Mouse (Mus musculus) cerebellum, adult 2 months (tissue): ENCODE results near the gene Ufd1.

ENCODE experiments used
- CTCF ChIP-seq: fragments of 200-500 bp; IDR thresholded peaks from 2 replicates; pipeline ENCODE4 v1.5.1; 2011; ENCODE audit warnings: low read depth, mild to moderate bottlenecking, control low read depth, low read length, moderate library complexity, borderline replicate concordance; ENCODE audit not compliant: insufficient read depth
- POLR2A ChIP-seq: fragments of 200-500 bp; IDR thresholded peaks from 2 replicates; pipeline ENCODE4 v1.6.1; 2011; ENCODE audit warnings: low read length, control low read depth, borderline replicate concordance; ENCODE audit not compliant: insufficient read depth

DNA sequence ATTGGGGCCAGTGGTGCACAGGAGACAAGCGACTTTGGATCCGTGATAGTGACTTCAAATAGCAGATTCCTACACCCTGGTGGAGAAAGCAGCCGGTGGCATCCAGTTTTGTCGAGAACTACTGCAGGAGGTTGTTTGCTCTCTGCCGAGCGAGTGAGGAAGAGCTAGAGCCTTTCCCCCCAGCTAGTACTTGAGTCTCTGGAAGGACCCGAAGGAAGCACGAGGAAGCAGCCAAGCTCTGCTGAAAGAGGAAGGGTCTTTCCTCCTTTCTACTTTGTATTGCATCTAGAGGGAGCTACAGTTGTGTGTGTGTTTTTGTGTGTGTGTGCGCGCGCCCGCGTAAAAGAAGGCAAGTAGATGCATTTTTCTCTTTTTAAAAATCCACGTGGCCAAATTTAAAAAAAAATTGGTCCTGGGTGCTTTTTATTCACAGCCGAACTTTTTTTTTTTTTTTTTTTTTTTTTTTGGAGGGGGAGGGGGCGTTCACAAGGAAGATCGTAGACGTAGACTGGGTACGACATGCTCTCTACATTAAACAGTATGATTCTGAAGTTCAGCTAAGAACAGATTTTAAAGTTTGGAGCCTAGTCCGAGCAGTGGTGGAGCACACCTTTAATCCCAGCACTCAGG, 66.6 kb downstream of the Ufd1 start:
- no peak for TF ChIP-seq CTCF
- TF ChIP-seq POLR2A = no peak
